In the genomic region with DNA sequence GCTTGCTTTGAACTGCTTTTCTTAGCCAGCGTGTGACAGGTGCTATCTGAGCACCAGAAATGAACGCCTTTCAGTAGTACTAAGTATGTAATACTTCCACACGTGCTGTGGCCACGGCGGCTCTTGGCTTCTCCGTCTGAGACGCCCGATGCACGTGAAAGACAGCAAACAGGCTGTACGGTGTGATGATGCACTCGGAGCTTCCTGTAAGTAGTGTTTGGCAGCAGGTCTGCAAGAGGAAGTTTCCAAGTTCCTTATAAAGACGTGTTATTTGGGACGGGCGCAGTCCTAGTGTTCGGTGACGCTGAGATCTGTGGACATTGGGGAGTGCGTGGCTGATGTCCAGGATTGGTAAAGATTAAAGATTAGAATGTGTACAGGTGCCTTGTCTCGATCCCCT, we compare ENCODE assay signal across 10 mouse cellular contexts. TPM values are rescaled to one million over a fixed set of nuclear protein-coding genes. Genes with fewer than 3 reads are reported as not detected.
DNase-seq lines count a peak whose midpoint lies in the region; ATAC-seq lines count a peak whose summit lies in the region.
"Had no signal": no experiment of that assay in that cellular context is flagged by ENCODE, and none has a peak within 500 bp of the region (broad histone marks: within the 10 kb centered on the region; RNA-seq: fewer than 3 reads in every experiment).

No protein-coding gene starts in this region.

- no peaks in the 10 kb centered on the region for H3K27me3 ChIP-seq in limb, embryonic 12.5 days
- no peaks in the 10 kb centered on the region for H3K27me3 ChIP-seq in limb, embryonic 10.5 days (ENCODE audit: low read depth, poor library complexity, severe bottlenecking)
- H3K27me3 ChIP-seq in limb, embryonic 15.5 days, result no peaks in the 10 kb centered on the region
- H3K27me3 ChIP-seq: embryonic facial prominence, embryonic 15.5 days; stomach, embryonic 15.5 days had no signal

- DNase-seq in limb, embryonic 10.5 days (ENCODE audit: low spot score), result no peak
- DNase-seq in thymus, adult 18-20 months, result peak; percentile 6 to 17
- no peak for DNase-seq in right cerebral cortex, postnatal 4 days
- no peak for DNase-seq in adrenal gland, adult 18-20 months (ENCODE audit: low spot score in 2 of 2)
- no peak for DNase-seq in ovary, postnatal 14 days (ENCODE audit: low spot score)

- no peak overlapping the region for H3K27ac ChIP-seq in limb, embryonic 12.5 days
- no peak overlapping the region for H3K27ac ChIP-seq in limb, embryonic 10.5 days
- H3K27ac ChIP-seq in limb, embryonic 15.5 days, result no peak overlapping the region
- H3K27ac ChIP-seq: embryonic facial prominence, embryonic 15.5 days; stomach, embryonic 15.5 days had no signal

- ATAC-seq in limb, embryonic 12.5 days (ENCODE audit: insufficient number of reproducible peaks, insufficient read depth, low FRiP score, low TSS enrichment, low read depth), result no peak
- peak; percentile 62 for ATAC-seq in common myeloid progenitor, adult 5-6 weeks (replicated peaks; ENCODE audit: low read depth, poor library complexity, severe bottlenecking)
- ATAC-seq in limb, embryonic 15.5 days (ENCODE audit: insufficient number of reproducible peaks, low FRiP score, low TSS enrichment, low read depth), result no peak

- H3K9me3 ChIP-seq in limb, embryonic 12.5 days, result no peaks in the 10 kb centered on the region
- no peaks in the 10 kb centered on the region for H3K9me3 ChIP-seq in limb, embryonic 10.5 days (replicated peaks)
- no peaks in the 10 kb centered on the region for H3K9me3 ChIP-seq in limb, embryonic 15.5 days
- H3K9me3 ChIP-seq: embryonic facial prominence, embryonic 15.5 days; stomach, embryonic 15.5 days had no signal

- H3K4me2 ChIP-seq in limb, embryonic 12.5 days, result peak overlapping the region; percentile 6; the same call in 1 of the 2 replicates
- H3K4me2 ChIP-seq in limb, embryonic 15.5 days, result 0 out of 2 replicates have a peak overlapping the region, but pooled peaks have one; percentile 10
- H3K4me2 ChIP-seq: embryonic facial prominence, embryonic 15.5 days; stomach, embryonic 15.5 days had no signal

- no peak overlapping the region for H3K9ac ChIP-seq in limb, embryonic 12.5 days (replicated peaks)
- no peak overlapping the region for H3K9ac ChIP-seq in limb, embryonic 15.5 days
- H3K9ac ChIP-seq: embryonic facial prominence, embryonic 15.5 days; stomach, embryonic 15.5 days had no signal

- no peak overlapping the region for H3K4me3 ChIP-seq in limb, embryonic 12.5 days (replicated peaks)
- H3K4me3 ChIP-seq in limb, embryonic 10.5 days, result no peak overlapping the region
- H3K4me3 ChIP-seq in limb, embryonic 15.5 days, result no peak overlapping the region
- H3K4me3 ChIP-seq: embryonic facial prominence, embryonic 15.5 days; stomach, embryonic 15.5 days had no signal

- WGBS in limb, embryonic 12.5 days, result 75% methylated on average over 18 of the region's 18 CpGs
- 85% methylated on average over 18 of the region's 18 CpGs for WGBS in limb, embryonic 10.5 days
- WGBS in limb, embryonic 15.5 days, result 42% methylated on average over 18 of the region's 18 CpGs

- peaks cover 79% of the 10 kb centered on the region for H3K4me1 ChIP-seq in limb, embryonic 12.5 days (replicated peaks)
- peaks cover 87% of the 10 kb centered on the region for H3K4me1 ChIP-seq in limb, embryonic 10.5 days
- H3K4me1 ChIP-seq in limb, embryonic 15.5 days, result peaks cover 56% of the 10 kb centered on the region

- no peaks in the 10 kb centered on the region for H3K36me3 ChIP-seq in limb, embryonic 12.5 days
- H3K36me3 ChIP-seq in limb, embryonic 10.5 days, result 0 out of 2 replicates have a peak, but pooled peaks cover 4% of the 10 kb centered on the region
- H3K36me3 ChIP-seq in limb, embryonic 15.5 days, result no peaks in the 10 kb centered on the region
- H3K36me3 ChIP-seq: embryonic facial prominence, embryonic 15.5 days; stomach, embryonic 15.5 days had no signal

RNA-seq across cellular contexts. Expression of a gene that starts 5.4 kb away (rescaled TPM):
- polyA plus RNA-seq in limb, embryonic 12.5 days (2016; fragmentation: Nextera tagmentation; extraction: Ambion mirVana), result 45.2 and 47.2 TPM in 2 replicates
- polyA plus RNA-seq in limb, embryonic 10.5 days (2016; fragmentation: Nextera tagmentation; extraction: Ambion mirVana), result 21.8 and 27.9 TPM in 2 replicates
- 31.7 and 35.9 TPM in 2 replicates for total RNA-seq in common myeloid progenitor, adult 5-6 weeks (2017)
- 22.1 and 26.3 TPM in 2 replicates for polyA plus RNA-seq in limb, embryonic 15.5 days (2015; fragmentation: Nextera tagmentation; extraction: Ambion mirVana)
- 100 to 1,000 TPM in 1 of 2 experiments, 10 to 100 TPM in 1; 56.6 to 128 TPM for total RNA-seq in adrenal gland, adult 18-20 months (2021)

Comparison
In these comparisons a context has a peak if more than half of its experiments do, and no peak if none do; other contexts are left out.
1. DNase-seq: peak in thymus, adult 18-20 months (2 of 2); none in limb, embryonic 10.5 days (single experiment), right cerebral cortex, postnatal 4 days (single experiment), adrenal gland, adult 18-20 months (0 of 2) and ovary, postnatal 14 days (single experiment).